In genomic region chr10:116017845-116018479, GRCm38 (mm10) we compare ENCODE assay signal across 8 mouse cellular contexts. TPM values are rescaled to one million over a fixed set of nuclear protein-coding genes. Genes with fewer than 3 reads are reported as not detected.
DNase-seq lines count a peak whose midpoint lies in the region.

Gene Ptprr (plus strand): TSS chr10:116018213.

- intact Hi-C loops in left cerebral cortex, postnatal 14 days (cut with DNase I) = loop anchor here (5.0 kb wide), 1 partner anchor 179 kb away; no protein-coding TSS in a partner anchor

- peaks cover 12% of the 10 kb centered on the region for H3K27me3 ChIP-seq in megakaryocyte, embryonic 14.5 days (replicated peaks)

- peak; percentile 56 to 76 for DNase-seq in adrenal gland, adult (ENCODE audit: inconsistent age in 2 of 2, low spot score in 1 of 2)
- peak; percentile 95 to 97 for DNase-seq in cerebellum, postnatal 14 days
- peak; percentile 85 to 86 for DNase-seq in frontal cortex, postnatal 14 days (ENCODE audit: low spot score in 2 of 2)
- peak; percentile 23 for DNase-seq in kidney, adult 11 months
- peak; percentile 89 to 92 for DNase-seq in left cerebral cortex, postnatal 14 days (ENCODE audit: low spot score in 2 of 2)
- peak; percentile 84 to 88 for DNase-seq in right cerebral cortex, postnatal 36 days (ENCODE audit: low spot score in 2 of 2)
- no peak for DNase-seq in B cell, adult 2 months

- no peaks in the 10 kb centered on the region for H3K36me3 ChIP-seq in megakaryocyte, embryonic 14.5 days (replicated peaks; ENCODE audit: low read length)

- peaks cover 8% of the 10 kb centered on the region; the same call in 1 of the 2 replicates for H3K4me1 ChIP-seq in megakaryocyte, embryonic 14.5 days

- H3K4me3 ChIP-seq in megakaryocyte, embryonic 14.5 days (replicated peaks) = peak within 1 kb of the TSS; percentile 46

- H3K9me3 ChIP-seq in megakaryocyte, embryonic 14.5 days = peaks cover 9% of the 10 kb centered on the region

RNA-seq across cellular contexts. Expression of gene Ptprr, which starts in this region (rescaled TPM):
- 10 to 100 TPM; 28.3 to 29.2 TPM for total RNA-seq in left cerebral cortex, postnatal 14 days (2021)
- polyA plus RNA-seq in megakaryocyte, embryonic 14.5 days (2012; ENCODE audit: insufficient read depth, low replicate concordance) = not detected in 2 replicates

Comparison
In these comparisons a context has a peak if more than half of its experiments do, and no peak if none do; other contexts are left out.
1. DNase-seq: peak in adrenal gland, adult (2 of 2), cerebellum, postnatal 14 days (2 of 2), frontal cortex, postnatal 14 days (2 of 2), kidney, adult 11 months (single experiment), left cerebral cortex, postnatal 14 days (2 of 2) and right cerebral cortex, postnatal 36 days (2 of 2); none in B cell, adult 2 months (0 of 2).